Mouse (Mus musculus): ENCODE results near the gene Gm5935.
"Not testable (repeated sequence)": the region's sequence is repeated elsewhere in the genome, so short reads cannot be mapped to it uniquely, and the experiment has no call there.

The Gm5935 gene

DNA sequence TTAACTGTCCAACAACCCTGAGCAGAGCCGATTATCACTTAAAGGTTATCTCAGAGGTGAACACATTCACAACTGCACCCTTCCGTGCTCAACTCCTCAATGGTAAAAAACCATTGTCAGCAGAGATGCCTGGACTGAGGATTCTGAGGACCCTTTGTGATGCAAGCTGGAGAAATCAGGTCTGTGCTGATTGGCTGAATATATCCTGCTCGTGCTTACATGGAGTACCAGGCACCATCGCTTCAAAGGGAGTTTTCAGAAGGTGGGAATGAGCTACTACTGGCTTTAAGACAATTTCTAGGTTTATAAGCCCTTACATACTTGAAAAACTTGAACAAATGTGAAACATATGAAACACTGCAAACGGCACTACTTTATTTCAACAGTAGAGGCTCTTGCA lies at the start of gene Gm5935:
Gm5935 (minus strand) TSS at position 101 of the 400 bp plus-strand sequence.
- DNase-seq (ENCODE audit: low read depth) = not testable (repeated sequence)

All from 416B (cell line).